Mouse (Mus musculus): ENCODE data around the gene Crtam.

The Crtam gene

GRCm38 (mm10) chr9:41004415-41004814 is at the start of gene Crtam:
Gene Crtam (minus strand): TSS chr9:41004628.
- DNase-seq: peak in 1 of 2 experiments; percentile 9

GRCm38 (mm10) chr9:41054166-41054565 is 49.7 kb upstream of the Crtam start:
- DNase-seq: no peak

DNA sequence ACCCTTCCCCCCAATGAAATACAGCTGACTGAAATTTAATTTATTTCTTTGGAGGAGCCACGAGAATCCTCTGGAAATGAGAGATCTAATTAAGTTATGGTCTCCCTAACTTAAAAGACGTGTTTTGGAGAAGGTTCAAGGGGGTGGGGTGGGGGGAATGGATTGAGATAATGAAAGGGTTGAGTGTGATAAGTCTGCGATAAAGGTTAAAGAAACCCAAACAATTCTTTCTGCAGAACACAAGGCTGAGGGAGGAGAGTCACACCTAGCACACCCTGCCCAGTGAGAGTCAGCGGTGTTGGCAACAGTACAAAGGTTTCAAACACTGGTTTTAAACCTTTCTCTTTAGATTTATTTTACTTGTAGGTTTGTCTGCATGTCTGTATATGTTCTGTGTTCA is 49.0 kb upstream of the Crtam start:
- no peak for DNase-seq

- DNase-seq: no peak
Measured at GRCm38 (mm10) chr9:41051080-41051932, 46.9 kb upstream of the Crtam start.

DNA sequence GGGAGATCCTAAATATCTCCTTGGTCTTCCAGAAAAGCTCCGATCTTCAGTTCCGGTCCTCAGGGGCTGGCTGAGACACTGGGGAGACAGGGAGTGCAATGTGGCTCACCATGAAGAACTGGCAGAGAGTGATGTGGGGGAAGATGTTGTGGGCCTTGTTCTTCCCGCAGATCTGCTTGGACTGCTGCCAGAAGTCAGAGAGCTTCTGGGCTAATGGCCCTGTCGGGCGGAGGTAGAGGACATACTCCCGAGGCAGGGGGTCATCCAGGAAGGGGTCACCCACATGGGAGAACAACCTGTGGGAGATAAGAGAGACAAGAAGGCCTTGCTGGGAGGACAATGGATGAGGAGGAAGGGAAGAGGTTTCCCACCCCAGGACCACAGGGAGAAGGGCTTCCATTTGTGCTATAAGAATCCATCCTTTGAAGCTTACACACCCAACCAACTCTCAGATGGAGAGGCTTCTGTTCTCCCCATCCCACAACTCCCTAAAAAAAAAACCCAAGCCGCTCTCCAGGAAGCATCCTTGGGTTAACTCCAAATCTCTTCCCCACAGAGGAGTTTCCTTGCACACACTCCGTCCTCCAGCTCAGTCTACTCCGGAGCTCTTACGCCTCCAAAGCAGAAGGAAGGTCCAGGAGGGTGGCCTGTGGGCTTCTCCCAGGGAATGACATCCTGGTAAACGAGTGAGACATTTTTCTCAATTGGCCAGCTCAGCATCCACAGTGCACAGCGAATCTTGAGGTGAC is 46.1 kb upstream of the Crtam start:
- DNase-seq: no peak

- DNase-seq: no peak
Measured at GRCm38 (mm10) chr9:41049282-41049681, 44.9 kb upstream of the Crtam start.

GRCm38 (mm10) chr9:41048820-41049219 is 44.4 kb upstream of the Crtam start:
- DNase-seq: no peak

- no peak for DNase-seq
Measured at GRCm38 (mm10) chr9:41048216-41048615, 43.8 kb upstream of the Crtam start.

DNA sequence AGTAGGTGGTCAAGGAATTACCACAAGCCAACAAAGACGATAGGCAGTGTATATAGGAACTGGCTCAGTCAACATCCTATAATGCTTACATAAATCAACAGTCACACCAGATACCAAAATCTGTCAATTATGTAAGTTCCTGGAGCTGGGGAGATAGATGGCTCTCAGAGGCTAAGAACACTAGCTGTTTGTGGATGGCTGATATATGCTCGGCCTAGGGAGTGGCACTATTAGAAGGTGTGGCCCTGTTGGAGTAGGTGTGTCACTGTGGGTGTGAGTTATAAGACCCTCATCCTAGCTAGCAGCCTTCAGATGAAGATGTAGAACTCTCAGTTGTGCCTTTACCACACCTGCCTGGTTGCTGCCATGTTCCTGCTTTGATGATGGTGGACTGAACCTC is 43.2 kb upstream of the Crtam start:
- DNase-seq: no peak

DNA sequence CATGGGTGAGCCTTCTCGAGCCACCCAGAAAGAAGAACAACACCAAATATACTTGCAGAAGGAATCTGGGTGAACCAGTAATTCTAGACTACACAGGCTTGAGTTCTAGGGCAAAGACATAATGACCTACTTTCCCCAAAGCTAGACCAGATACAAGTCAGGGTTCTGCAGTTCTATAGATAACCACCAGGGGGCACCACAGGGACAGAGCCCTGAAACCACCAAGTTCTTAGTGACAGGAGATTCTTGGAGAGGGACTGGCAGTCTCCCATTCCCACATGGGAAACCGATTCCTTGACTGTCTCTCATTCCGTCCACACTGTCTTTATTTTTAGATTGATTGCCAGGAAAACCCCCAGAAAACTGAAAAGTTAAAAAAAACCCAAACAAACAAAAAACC is 40.2 kb upstream of the Crtam start:
- peak; percentile 40 to 63 for DNase-seq

DNA sequence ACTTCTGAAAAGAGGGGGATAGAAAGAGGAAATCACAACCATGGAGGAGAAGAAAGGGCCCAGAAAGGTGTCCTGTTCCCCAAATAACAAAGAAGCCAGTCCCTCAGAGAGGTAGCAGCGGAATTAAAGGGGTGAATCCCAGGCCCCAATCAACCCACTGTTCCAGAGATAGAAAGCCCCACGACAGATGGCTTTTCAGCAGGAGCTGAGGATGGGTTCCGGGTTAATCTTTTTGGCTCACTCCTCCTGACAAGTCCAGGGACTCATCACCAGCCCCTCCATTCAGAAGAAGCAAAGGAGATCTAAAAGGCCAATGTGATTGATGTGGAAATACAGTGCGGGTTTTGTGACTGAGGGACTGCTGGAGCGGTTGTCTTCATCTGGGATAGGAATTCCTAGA is 39.2 kb upstream of the Crtam start:
- DNase-seq: no peak

DNA sequence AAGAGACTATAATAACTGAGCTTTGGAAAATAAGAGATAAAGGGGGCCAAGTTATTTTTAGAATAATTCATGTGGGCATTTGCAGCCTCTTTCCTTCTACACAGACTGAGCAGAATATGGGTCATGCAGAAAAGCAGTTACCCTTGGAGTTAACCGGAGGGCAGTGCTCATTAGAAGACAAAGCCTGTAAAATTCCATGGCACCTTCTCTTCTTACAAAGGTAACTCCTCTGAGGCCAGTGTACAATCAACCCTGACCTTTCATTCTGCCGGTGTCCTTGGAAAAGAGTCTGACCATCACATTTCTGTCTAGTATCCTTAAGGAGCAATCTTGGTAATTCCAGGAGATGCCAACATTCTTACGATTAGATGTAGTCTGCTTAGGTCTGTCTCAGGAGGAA is 37.0 kb upstream of the Crtam start:
- DNase-seq: no peak

- DNase-seq: no peak
Measured at GRCm38 (mm10) chr9:41038150-41038664, 33.8 kb upstream of the Crtam start.

DNA sequence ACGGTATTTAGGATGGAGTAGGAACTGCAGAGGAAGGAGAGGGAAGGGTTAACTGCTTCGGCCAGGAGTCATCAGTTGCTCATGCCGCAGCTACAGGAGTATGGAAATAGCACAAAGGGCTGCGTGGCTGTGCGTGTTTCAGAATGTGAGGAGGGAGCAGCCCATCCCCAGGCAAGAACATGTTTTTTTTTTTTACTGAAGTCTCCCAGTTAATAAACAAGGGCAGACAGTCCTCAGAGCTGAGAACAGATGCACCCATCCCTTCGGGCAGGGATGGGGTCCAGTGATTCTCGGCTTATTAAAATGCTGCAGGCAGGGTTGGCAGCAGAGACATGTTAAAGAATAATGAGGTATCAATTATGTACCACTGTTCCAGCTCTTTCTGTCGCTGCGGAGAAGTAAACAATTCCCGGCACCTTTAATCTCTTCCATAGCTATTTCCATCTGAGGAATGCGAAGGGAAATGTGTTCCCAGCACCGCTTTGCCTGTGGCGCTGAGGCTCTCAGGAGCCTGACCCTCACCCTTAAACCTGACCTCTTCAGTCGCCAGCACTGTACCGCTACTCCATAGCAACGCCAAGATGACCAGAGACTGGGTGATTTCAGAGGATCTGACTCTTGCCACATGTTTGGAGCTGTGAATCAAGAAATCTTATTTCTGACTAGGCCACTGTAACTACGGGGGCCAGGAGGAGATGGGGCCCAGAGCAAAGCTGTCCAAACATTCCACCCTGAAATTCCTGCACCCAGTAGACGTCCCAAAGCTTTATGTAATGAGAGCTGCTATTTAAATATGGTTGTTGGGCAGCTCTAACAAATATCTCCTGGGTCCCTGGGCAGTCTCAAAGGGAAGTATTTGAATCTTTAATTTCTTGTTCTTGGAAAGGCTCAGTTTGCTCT is 27.4 kb upstream of the Crtam start:
- no peak for DNase-seq

GRCm38 (mm10) chr9:41029827-41030226 is 25.4 kb upstream of the Crtam start:
- no peak for DNase-seq

DNA sequence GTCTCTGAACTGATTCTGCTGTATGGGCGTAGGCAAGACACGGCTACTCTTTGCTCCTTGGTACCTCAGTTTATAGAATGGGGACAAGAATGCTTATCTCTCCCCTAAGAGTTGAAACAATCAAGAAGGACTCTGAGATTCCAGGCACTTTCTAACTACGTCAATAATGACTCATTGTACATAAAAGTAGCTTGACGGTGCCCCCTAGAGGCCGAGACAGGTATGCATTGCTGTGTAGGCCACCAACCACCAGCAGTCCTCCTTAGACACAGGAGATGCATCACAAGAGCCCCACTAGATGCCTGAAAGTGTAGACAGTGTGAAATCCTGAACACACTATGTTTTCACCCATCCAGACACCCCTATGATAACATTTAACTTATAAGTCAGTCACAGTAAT is 24.0 kb upstream of the Crtam start:
- peak in 1 of 2 experiments; percentile 18 for DNase-seq

DNA sequence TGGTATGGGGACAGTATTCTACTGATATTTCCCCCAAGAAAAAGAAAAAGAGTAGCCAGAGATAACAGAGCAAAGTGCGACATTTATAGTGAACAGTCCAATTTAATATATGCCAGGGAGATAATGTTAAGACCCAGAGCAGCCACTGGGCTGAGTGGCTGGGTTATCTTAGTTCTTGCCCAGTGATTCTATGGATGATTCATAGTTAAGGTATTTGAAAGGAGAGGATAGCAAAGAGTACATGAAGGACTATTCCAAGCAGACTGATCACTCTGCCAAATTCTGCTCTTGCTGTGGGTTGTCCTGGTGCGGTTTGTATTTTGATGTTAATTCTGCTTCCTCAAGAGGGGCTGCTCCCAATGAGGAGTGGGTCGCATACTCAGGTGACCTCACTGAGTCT is 17.3 kb upstream of the Crtam start:
- DNase-seq: no peak

DNA sequence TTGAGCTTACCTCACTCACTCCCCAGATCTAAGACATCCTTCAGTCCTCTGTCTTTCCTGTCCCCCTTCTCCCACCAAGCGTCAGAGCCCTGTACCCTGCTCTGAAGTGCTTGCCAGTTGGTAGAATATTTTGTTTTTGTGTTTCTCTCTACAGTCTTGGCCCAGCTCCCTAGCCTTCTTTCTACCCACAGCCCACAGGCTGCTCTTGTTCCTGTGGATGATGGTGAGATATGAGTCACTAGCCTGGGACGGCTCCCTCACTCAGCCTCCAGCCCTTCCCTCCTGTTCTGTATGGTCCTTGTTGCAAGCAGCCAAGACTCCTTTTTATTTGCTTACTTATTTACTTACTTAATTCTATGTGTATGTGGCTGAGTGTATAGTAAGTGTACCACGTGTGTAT is 16.1 kb upstream of the Crtam start:
- no peak for DNase-seq

GRCm38 (mm10) chr9:41014512-41014911 is 10.1 kb upstream of the Crtam start:
- no peak for DNase-seq

- DNase-seq: no peak
Measured at GRCm38 (mm10) chr9:41012456-41012855, 8.0 kb upstream of the Crtam start.

DNA sequence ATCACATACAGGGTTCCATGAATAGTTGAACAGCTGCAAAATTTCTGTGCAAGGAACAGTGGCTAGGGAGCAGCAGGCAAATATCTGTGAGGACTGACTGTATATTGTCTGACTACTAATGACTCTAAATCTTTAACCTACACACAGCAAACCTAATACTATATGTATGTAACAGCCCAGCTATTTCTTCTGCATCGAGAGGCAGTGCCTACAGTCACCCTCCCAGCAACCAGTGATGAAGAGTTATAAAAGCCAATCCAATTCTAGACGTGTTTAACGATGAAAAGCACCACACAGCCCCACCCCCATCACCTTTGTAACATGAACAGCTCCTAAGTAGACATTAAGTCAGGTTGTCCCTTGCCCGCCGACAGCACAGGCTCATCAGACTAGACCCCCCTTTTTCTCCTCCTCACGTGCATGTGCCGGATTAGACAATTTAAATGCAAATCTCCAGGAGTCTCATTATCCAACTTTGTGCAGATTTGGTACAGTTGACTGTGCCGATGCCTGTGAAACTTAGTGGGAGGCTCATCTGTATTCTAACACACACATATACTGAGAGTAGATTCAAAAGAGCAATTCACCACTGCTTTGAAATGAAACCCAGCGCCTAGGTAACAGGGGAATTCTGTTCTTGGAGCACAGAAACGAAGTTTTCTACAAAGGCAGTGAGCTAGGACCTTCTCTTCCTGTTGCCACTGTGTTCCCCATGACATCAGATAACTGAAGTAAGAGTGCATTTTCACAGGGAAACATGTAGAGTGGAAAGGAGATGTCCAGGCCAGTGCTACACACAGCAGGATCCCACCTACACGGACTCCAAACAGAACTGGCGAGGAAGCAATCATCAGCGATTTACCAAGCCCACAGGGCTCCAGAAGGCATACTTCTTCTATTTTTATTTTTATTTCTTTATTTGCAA is 7.3 kb upstream of the Crtam start:
- no peak for DNase-seq

GRCm38 (mm10) chr9:41007785-41008184 is 3.4 kb upstream of the Crtam start:
- no peak for DNase-seq
